Mouse (Mus musculus): Measurements from ENCODE around the gene Gm5157. TPM values are rescaled to one million over a fixed set of nuclear protein-coding genes. Genes with fewer than 3 reads are reported as not detected.
"Not testable (repeated sequence)": the region's sequence is repeated elsewhere in the genome, so short reads cannot be mapped to it uniquely, and the experiment has no call there.

Gm5157 gene
- not detected in 2 replicates for total RNA-seq (2012; rRNA removed)
- not detected for polyA plus RNA-seq (2012; ENCODE audit: insufficient read depth in 1 of 2, insufficient read length in 2 of 2, low read depth in 1 of 2, low replicate concordance in 2 of 2, missing spikeins in 1 of 2)

DNA sequence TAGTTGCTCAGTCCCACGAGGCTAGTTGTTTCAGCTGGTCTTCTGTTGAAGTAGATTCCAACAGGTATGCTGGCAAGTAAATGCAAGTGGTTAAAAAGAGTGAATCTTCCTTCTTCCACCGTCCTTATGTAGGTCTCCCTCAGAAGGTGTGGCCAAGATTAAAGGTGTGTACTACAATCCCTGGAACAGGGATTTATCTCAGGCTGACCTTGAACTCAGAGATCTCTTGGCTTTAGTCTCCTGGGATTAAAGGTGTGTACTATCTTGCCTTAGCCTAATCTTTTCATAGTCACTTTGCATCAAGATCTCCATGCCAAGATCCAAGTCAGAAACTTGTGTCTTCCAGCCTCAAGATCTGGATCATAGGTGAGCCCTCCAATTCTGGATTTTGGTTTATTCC, at the start of gene Gm5157:
Gene Gm5157, minus strand, starts transcription at position 101 of the 400 bp plus-strand sequence.
- H3K27me3 ChIP-seq (ENCODE audit: control insufficient read depth in 1 of 2, insufficient read depth in 2 of 2, low read length in 2 of 2); H3K36me3 ChIP-seq (ENCODE audit: control insufficient read depth in 1 of 2, insufficient read depth in 2 of 2, low read length in 2 of 2); DNase-seq (ENCODE audit: low read depth, low spot score); H3K9me3 ChIP-seq (replicated peaks; ENCODE audit: insufficient read depth, low read length); H3K27ac ChIP-seq (ENCODE audit: control insufficient read depth, low read depth, low read length); H3K9ac ChIP-seq (ENCODE audit: control insufficient read depth, low read depth, low read length, poor library complexity, severe bottlenecking); H3K4me3 ChIP-seq (ENCODE audit: control insufficient read depth in 1 of 2, insufficient read depth in 1 of 2, low read depth in 2 of 2, low read length in 2 of 2); H3K4me1 ChIP-seq (ENCODE audit: control insufficient read depth in 1 of 2, insufficient read depth in 2 of 2, low read length in 2 of 2); H3K79me2 ChIP-seq (ENCODE audit: control insufficient read depth, insufficient read depth, low read length, poor library complexity): not testable (repeated sequence)

- not testable (repeated sequence) for H3K27ac ChIP-seq (ENCODE audit: control insufficient read depth, low read depth, low read length); H3K9me3 ChIP-seq (replicated peaks; ENCODE audit: insufficient read depth, low read length); H3K36me3 ChIP-seq (ENCODE audit: control insufficient read depth in 1 of 2, insufficient read depth in 2 of 2, low read length in 2 of 2); DNase-seq (ENCODE audit: low read depth, low spot score); H3K4me3 ChIP-seq (ENCODE audit: control insufficient read depth in 1 of 2, insufficient read depth in 1 of 2, low read depth in 2 of 2, low read length in 2 of 2); H3K9ac ChIP-seq (ENCODE audit: control insufficient read depth, low read depth, low read length, poor library complexity, severe bottlenecking); H3K79me2 ChIP-seq (ENCODE audit: control insufficient read depth, insufficient read depth, low read length, poor library complexity); H3K4me1 ChIP-seq (ENCODE audit: control insufficient read depth in 1 of 2, insufficient read depth in 2 of 2, low read length in 2 of 2); H3K27me3 ChIP-seq (ENCODE audit: control insufficient read depth in 1 of 2, insufficient read depth in 2 of 2, low read length in 2 of 2)
Measured at GRCm38 (mm10) chr7:21161885-21162284, 28.3 kb downstream of the Gm5157 start, which contains the start of gene Vmn1r123. TSS of gene Vmn1r123 (plus strand) at chr7:21162185.

Other genes with a start within 250 kb of the Gm5157 start
- gene Vmn1r119, start 178.0 kb downstream of the Gm5157 start, total RNA-seq (2012; rRNA removed) = not detected in 2 replicates
- gene Vmn1r119, start 178.0 kb downstream of the Gm5157 start, polyA plus RNA-seq (2012; ENCODE audit: insufficient read depth in 1 of 2, insufficient read length in 2 of 2, low read depth in 1 of 2, low replicate concordance in 2 of 2, missing spikeins in 1 of 2) = not detected
- gene Vmn1r120, start 136.6 kb downstream of the Gm5157 start, total RNA-seq (2012; rRNA removed) = not detected in 2 replicates
- not detected for gene Vmn1r120, start 136.6 kb downstream of the Gm5157 start, polyA plus RNA-seq (2012; ENCODE audit: insufficient read depth in 1 of 2, insufficient read length in 2 of 2, low read depth in 1 of 2, low replicate concordance in 2 of 2, missing spikeins in 1 of 2)
- not detected in 2 replicates for gene Vmn1r121, start 91.9 kb downstream of the Gm5157 start, total RNA-seq (2012; rRNA removed)
- gene Vmn1r121, start 91.9 kb downstream of the Gm5157 start, polyA plus RNA-seq (2012; ENCODE audit: insufficient read depth in 1 of 2, insufficient read length in 2 of 2, low read depth in 1 of 2, low replicate concordance in 2 of 2, missing spikeins in 1 of 2) = not detected
- not detected in 2 replicates for gene Vmn1r122, start 56.3 kb downstream of the Gm5157 start, total RNA-seq (2012; rRNA removed)
- gene Vmn1r122, start 56.3 kb downstream of the Gm5157 start, polyA plus RNA-seq (2012; ENCODE audit: insufficient read depth in 1 of 2, insufficient read length in 2 of 2, low read depth in 1 of 2, low replicate concordance in 2 of 2, missing spikeins in 1 of 2) = not detected
- gene Vmn1r123, start 28.2 kb downstream of the Gm5157 start, total RNA-seq (2012; rRNA removed) = not detected in 2 replicates
- gene Vmn1r123, start 28.2 kb downstream of the Gm5157 start, polyA plus RNA-seq (2012; ENCODE audit: insufficient read depth in 1 of 2, insufficient read length in 2 of 2, low read depth in 1 of 2, low replicate concordance in 2 of 2, missing spikeins in 1 of 2) = not detected
- gene Vmn1r124, start 70.2 kb upstream of the Gm5157 start, total RNA-seq (2012; rRNA removed) = not detected in 2 replicates
- not detected for gene Vmn1r124, start 70.2 kb upstream of the Gm5157 start, polyA plus RNA-seq (2012; ENCODE audit: insufficient read depth in 1 of 2, insufficient read length in 2 of 2, low read depth in 1 of 2, low replicate concordance in 2 of 2, missing spikeins in 1 of 2)
- gene Vmn1r125, start 81.8 kb upstream of the Gm5157 start, total RNA-seq (2012; rRNA removed) = not detected in 2 replicates
- not detected for gene Vmn1r125, start 81.8 kb upstream of the Gm5157 start, polyA plus RNA-seq (2012; ENCODE audit: insufficient read depth in 1 of 2, insufficient read length in 2 of 2, low read depth in 1 of 2, low replicate concordance in 2 of 2, missing spikeins in 1 of 2)
- not detected in 2 replicates for gene Vmn1r126, start 111.0 kb upstream of the Gm5157 start, total RNA-seq (2012; rRNA removed)
- gene Vmn1r126, start 111.0 kb upstream of the Gm5157 start, polyA plus RNA-seq (2012; ENCODE audit: insufficient read depth in 1 of 2, insufficient read length in 2 of 2, low read depth in 1 of 2, low replicate concordance in 2 of 2, missing spikeins in 1 of 2) = not detected
- gene Vmn1r127, start 129.4 kb upstream of the Gm5157 start, total RNA-seq (2012; rRNA removed) = not detected in 2 replicates
- gene Vmn1r127, start 129.4 kb upstream of the Gm5157 start, polyA plus RNA-seq (2012; ENCODE audit: insufficient read depth in 1 of 2, insufficient read length in 2 of 2, low read depth in 1 of 2, low replicate concordance in 2 of 2, missing spikeins in 1 of 2) = not detected
- gene Vmn1r128, start 158.9 kb upstream of the Gm5157 start, total RNA-seq (2012; rRNA removed) = not detected in 2 replicates
- not detected for gene Vmn1r128, start 158.9 kb upstream of the Gm5157 start, polyA plus RNA-seq (2012; ENCODE audit: insufficient read depth in 1 of 2, insufficient read length in 2 of 2, low read depth in 1 of 2, low replicate concordance in 2 of 2, missing spikeins in 1 of 2)
- gene Vmn1r129, start 170.9 kb upstream of the Gm5157 start, total RNA-seq (2012; rRNA removed) = not detected in 2 replicates
- not detected for gene Vmn1r129, start 170.9 kb upstream of the Gm5157 start, polyA plus RNA-seq (2012; ENCODE audit: insufficient read depth in 1 of 2, insufficient read length in 2 of 2, low read depth in 1 of 2, low replicate concordance in 2 of 2, missing spikeins in 1 of 2)
- gene Gm6882, start 242.3 kb upstream of the Gm5157 start, total RNA-seq (2012; rRNA removed) = not detected in 2 replicates
- not detected for gene Gm6882, start 242.3 kb upstream of the Gm5157 start, polyA plus RNA-seq (2012; ENCODE audit: insufficient read depth in 1 of 2, insufficient read length in 2 of 2, low read depth in 1 of 2, low replicate concordance in 2 of 2, missing spikeins in 1 of 2)